Mouse (Mus musculus) cerebellum, adult 2 months (tissue): ENCODE results near the gene Dirc2. TPM values are rescaled to one million over a fixed set of nuclear protein-coding genes. Genes with fewer than 3 reads are reported as not detected.

ENCODE experiments used
- DNase-seq, 2 experiments: peaks; one replicate each; pipeline ENCODE4 v3.0.0; 2021
- H3K27ac ChIP-seq: fragments of 200-500 bp; 2 replicates; pipeline ENCODE4 v1.5.1; 2012; ENCODE audit warnings: low read length, control low read depth, inconsistent platforms; ENCODE audit not compliant: insufficient read depth
- H3K27me3 ChIP-seq: fragments of 200-500 bp; 2 replicates; pipeline ENCODE4 v1.6.1; 2012; ENCODE audit warnings: inconsistent platforms, mild to moderate bottlenecking, low read length, moderate library complexity; ENCODE audit not compliant: control insufficient read depth, insufficient read depth
- H3K4me1 ChIP-seq: fragments of 200-500 bp; 2 replicates; pipeline ENCODE4 v1.6.1; 2011; ENCODE audit warnings: low read length; ENCODE audit not compliant: control insufficient read depth, insufficient read depth
- H3K4me3 ChIP-seq: fragments of 200-500 bp; replicated peaks from 2 replicates; pipeline ENCODE3; 2011; ENCODE audit warnings: mild to moderate bottlenecking, low read depth, low read length, control low read depth; ENCODE audit not compliant: insufficient read depth
- CTCF ChIP-seq: fragments of 200-500 bp; IDR thresholded peaks from 2 replicates; pipeline ENCODE4 v1.5.1; 2011; ENCODE audit warnings: low read depth, mild to moderate bottlenecking, control low read depth, low read length, moderate library complexity, borderline replicate concordance; ENCODE audit not compliant: insufficient read depth
- POLR2A ChIP-seq: fragments of 200-500 bp; IDR thresholded peaks from 2 replicates; pipeline ENCODE4 v1.6.1; 2011; ENCODE audit warnings: low read length, control low read depth, borderline replicate concordance; ENCODE audit not compliant: insufficient read depth
- WGBS: fragments of 180-500 bp; shearing (Covaris S2); methylation state at CpG from one replicate; pipeline ENCODE4 v1.1.7; 2018; 5-methylcytosine and 5-hydroxymethylcytosine counted together
- polyA plus RNA-seq: library from polyadenylated mRNA; depleted of rRNA; stranded (reverse); fragments of >200 nt; gene quantifications from 2 replicates; pipeline ENCODE4 v1.2.3, GENCODE M21; 2012

Gene Dirc2
- polyA plus RNA-seq, 1 experiment = 56.8 TPM

DNA sequence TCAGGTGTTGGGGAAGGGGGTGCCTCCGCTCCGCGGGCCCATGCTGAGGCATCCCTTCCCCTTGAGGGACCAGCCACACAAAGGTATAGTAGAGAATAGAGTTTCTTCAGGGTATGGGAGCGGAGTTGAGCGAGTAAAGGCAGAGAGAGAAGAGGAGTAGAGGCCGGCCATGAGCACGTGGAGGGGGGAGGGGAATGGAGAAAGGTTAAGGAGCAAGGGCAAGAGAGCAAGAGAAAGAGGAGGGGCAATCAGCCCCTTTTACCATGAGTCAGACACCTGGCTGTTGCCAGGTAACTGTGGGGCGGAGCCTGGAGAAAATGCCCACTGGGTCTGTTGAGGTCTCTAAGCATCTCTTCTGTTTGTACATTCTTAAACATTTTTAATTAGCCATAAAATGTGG, 2.0 kb upstream of the Dirc2 start:
- H3K4me3 ChIP-seq = no peak overlapping the region
- TF ChIP-seq POLR2A = no peak
- TF ChIP-seq CTCF = no peak
- H3K27me3 ChIP-seq = no peaks in the 10 kb centered on the region
- H3K4me1 ChIP-seq = peaks cover 3% of the 10 kb centered on the region
- WGBS = 30% methylated on average over 8 of the region's 8 CpGs
- H3K27ac ChIP-seq = no peak overlapping the region
- DNase-seq = no peak

GRCm38 (mm10) chr16:35769878-35770657, 912 bp upstream of the Dirc2 start, which contains the start of gene Hspbap1:
TSS of gene Hspbap1 (plus strand) at chr16:35770375.
- TF ChIP-seq CTCF (no peak), POLR2A (peak; percentile 76)
- H3K4me3 ChIP-seq = peak within 1 kb of the TSS; percentile 99
- peaks cover 3% of the 10 kb centered on the region for H3K4me1 ChIP-seq
- H3K27me3 ChIP-seq = no peaks in the 10 kb centered on the region
- under 1% methylated on average over 51 of the region's 51 CpGs for WGBS
- DNase-seq = peak; percentile 90
- H3K27ac ChIP-seq = peak within 1 kb of the TSS; percentile 49

GRCm38 (mm10) chr16:35768469-35768784, 729 bp downstream of the Dirc2 start:
- DNase-seq = peak in 1 of 2 experiments; percentile 17
- TF ChIP-seq POLR2A = no peak
- TF ChIP-seq CTCF = no peak
- WGBS = 7% methylated on average over 6 of the region's 6 CpGs
- Histone ChIP-seq H3K27me3 (no peaks in the 10 kb centered on the region), H3K27ac (0 out of 2 replicates have a peak overlapping the region, but pooled peaks have one; percentile 12), H3K4me1 (peaks cover 3% of the 10 kb centered on the region), H3K4me3 (peak overlapping the region; percentile 76)

- no peaks in the 10 kb centered on the region for H3K27me3 ChIP-seq
- TF ChIP-seq CTCF (no peak), POLR2A (no peak)
- H3K4me3 ChIP-seq = no peak overlapping the region
- peaks cover 3% of the 10 kb centered on the region for H3K4me1 ChIP-seq
- WGBS = 23% methylated on average over 3 of the region's 3 CpGs
- peak in 1 of 2 experiments; percentile 14 for DNase-seq
- no peak overlapping the region for H3K27ac ChIP-seq
These were observed 2.8 kb downstream of the Dirc2 start for GRCm38 (mm10) chr16:35766366-35766765.

DNA sequence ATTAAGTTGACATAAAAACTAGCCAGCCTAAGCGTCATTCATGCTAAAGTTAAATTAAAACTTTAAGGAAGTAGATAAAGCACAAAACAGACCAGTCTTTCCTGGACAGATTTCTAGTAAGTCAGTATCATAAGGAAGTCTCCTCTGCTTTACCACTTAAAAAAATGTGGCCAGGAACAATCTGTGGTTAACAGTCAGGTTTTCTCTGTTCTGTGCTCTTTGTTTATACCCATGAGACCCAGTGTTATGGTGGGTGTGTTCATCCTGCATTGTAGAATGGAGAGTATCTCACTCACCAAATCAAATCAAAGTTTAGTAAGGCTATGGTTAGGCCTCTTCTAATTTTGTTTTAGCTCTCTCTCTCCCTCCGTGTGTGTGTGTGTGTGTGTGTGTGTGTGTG, 3.7 kb downstream of the Dirc2 start:
- H3K4me1 ChIP-seq = peaks cover 3% of the 10 kb centered on the region
- WGBS = 85% methylated on average over 2 of the region's 2 CpGs
- H3K27me3 ChIP-seq = no peaks in the 10 kb centered on the region
- TF ChIP-seq CTCF = no peak
- H3K4me3 ChIP-seq = no peak overlapping the region
- H3K27ac ChIP-seq = no peak overlapping the region
- DNase-seq = no peak

DNA sequence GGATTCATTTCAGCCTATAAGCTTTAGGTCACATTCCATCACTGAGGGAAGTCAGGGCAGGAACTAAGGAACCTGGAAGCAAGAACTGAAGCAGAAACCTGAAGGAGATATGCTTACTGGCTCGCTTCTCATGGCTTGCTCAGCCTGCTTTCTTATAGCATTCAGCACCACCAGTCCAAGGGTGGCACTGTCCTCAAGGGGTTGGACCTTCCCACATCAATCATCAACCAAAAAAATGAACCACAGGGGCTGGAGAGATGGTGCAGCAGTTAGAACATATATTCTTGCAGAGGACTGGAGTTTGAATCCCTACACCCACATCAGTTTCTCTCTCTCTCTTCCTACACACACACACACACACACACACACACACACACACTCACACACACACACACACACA, 4.2 kb downstream of the Dirc2 start:
- WGBS = 91% methylated on average over 1 of the region's 1 CpGs
- no peak for TF ChIP-seq CTCF
- no peak for TF ChIP-seq POLR2A
- no peak overlapping the region for H3K27ac ChIP-seq
- no peaks in the 10 kb centered on the region for H3K27me3 ChIP-seq
- DNase-seq = no peak
- H3K4me1 ChIP-seq = peaks cover 3% of the 10 kb centered on the region
- no peak overlapping the region for H3K4me3 ChIP-seq

DNA sequence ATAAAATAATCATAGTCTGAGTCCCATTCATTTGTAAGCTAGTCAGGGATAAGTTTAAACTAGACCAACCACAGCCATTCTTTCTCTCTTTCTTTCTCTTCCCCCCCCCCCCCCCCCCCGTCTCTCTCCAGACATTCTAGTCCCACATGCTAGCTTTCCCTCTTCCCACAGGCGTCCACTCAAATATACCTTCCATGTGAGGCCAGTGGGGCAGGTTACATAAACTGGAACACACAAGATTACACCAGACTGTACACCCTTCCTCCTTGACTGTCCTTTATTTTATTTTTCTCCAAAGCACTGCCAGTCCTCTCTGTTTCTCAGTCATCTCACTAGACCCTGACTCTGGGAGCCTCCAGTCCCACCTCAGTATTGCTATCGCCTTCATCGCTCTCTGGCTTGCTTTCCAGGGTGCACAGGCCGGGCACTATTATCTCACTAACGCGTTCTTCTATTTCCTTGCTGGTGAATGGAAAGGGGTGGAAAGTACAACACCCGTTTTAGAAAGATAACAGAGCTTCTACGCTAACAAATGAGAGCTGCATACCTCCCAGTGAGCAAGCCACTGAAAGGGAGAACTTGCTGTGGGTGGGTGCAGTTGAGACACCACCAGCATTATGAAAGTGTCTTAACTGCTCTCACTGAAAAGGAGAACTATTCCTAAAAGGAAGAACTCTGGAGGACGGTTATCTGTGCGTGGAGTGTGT, 5.4 kb downstream of the Dirc2 start:
- no peak for TF ChIP-seq POLR2A
- no peak for TF ChIP-seq CTCF
- Histone ChIP-seq H3K4me3 (no peak overlapping the region), H3K4me1 (peaks cover 3% of the 10 kb centered on the region), H3K27me3 (no peaks in the 10 kb centered on the region), H3K27ac (no peak overlapping the region)
- 89% methylated on average over 11 of the region's 11 CpGs for WGBS
- DNase-seq = no peak

- TF ChIP-seq CTCF (no peak), POLR2A (no peak)
- no peaks in the 10 kb centered on the region for H3K4me1 ChIP-seq
- no peak overlapping the region for H3K4me3 ChIP-seq
- WGBS = 88% methylated on average over 5 of the region's 5 CpGs
- no peak for DNase-seq
- H3K27ac ChIP-seq = no peak overlapping the region
- H3K27me3 ChIP-seq = no peaks in the 10 kb centered on the region
These were observed 9.8 kb downstream of the Dirc2 start for GRCm38 (mm10) chr16:35759401-35759800.

DNA sequence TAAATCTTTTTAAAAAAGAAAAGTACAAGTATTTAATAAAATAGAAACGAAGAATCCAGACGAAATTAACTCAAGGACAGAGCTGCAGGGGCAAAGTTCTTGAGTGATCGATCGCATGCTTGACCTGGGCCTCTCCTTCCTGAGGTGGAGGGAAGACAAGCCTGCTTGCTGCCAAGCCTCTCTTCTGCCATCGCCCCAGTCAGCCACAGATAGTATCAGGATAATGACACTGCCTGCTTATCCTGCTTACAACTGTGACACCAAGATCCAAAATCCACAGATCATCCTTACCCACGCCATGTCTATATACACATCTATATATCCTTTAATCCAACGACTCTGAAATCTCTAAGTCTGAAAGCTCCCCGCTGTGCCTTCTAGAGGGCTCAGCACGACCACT, 12.5 kb downstream of the Dirc2 start:
- 87% methylated on average over 9 of the region's 9 CpGs for WGBS
- Histone ChIP-seq H3K4me3 (no peak overlapping the region), H3K27ac (no peak overlapping the region), H3K4me1 (no peaks in the 10 kb centered on the region), H3K27me3 (no peaks in the 10 kb centered on the region)
- no peak for TF ChIP-seq POLR2A
- no peak for TF ChIP-seq CTCF
- DNase-seq = no peak
